Mouse (Mus musculus) myocyte (in vitro differentiated cells): ENCODE results near the gene Spaca6.

Source experiments
- E2F4 ChIP-seq: IDR thresholded peaks from one replicate; pipeline ENCODE4 v1.6.1; 2011; ENCODE audit warnings: mild to moderate bottlenecking, control low read depth, moderate library complexity; ENCODE audit not compliant: insufficient read depth
- MAX ChIP-seq: IDR thresholded peaks from one replicate; pipeline ENCODE4 v1.6.1; 2011; ENCODE audit warnings: low read depth, mild to moderate bottlenecking, control low read depth
- POLR2A ChIP-seq: IDR thresholded peaks from one replicate; pipeline ENCODE4 v1.6.1; 2011; ENCODE audit warnings: low read depth, mild to moderate bottlenecking, control low read depth, moderate library complexity; ENCODE audit not compliant: insufficient read length
- POLR2AphosphoS2 ChIP-seq: IDR thresholded peaks from one replicate; pipeline ENCODE4 v1.6.1; 2011; ENCODE audit warnings: low read depth, control low read depth; ENCODE audit not compliant: insufficient read length
- REST ChIP-seq: IDR thresholded peaks from one replicate; pipeline ENCODE4 v1.6.1; 2011; ENCODE audit warnings: mild to moderate bottlenecking, control low read depth, moderate library complexity; ENCODE audit not compliant: insufficient read depth, insufficient read length
- TCF12 ChIP-seq: IDR thresholded peaks from one replicate; pipeline ENCODE4 v1.6.1; 2011; ENCODE audit warnings: mild to moderate bottlenecking, control low read depth; ENCODE audit not compliant: poor library complexity, insufficient read depth, severe bottlenecking
- TCF3 ChIP-seq: IDR thresholded peaks from one replicate; pipeline ENCODE4 v1.6.1; 2011; ENCODE audit warnings: low read depth, control low read depth; ENCODE audit not compliant: insufficient read length
- USF1 ChIP-seq: IDR thresholded peaks from one replicate; pipeline ENCODE4 v1.6.1; 2011; ENCODE audit warnings: low read depth, mild to moderate bottlenecking, control low read depth, moderate library complexity

GRCm38 (mm10) chr17:17828191-17828981 lies 1.4 kb downstream of the Spaca6 start:
- TF ChIP-seq POLR2AphosphoS2 (no peak), POLR2A (peak; percentile 43), USF1 (no peak), TCF3 (no peak), REST (no peak), TCF12 (no peak), MAX (no peak), E2F4 (no peak)
